Mouse (Mus musculus) common myeloid progenitor, adult 5-6 weeks (primary cell): ENCODE data around the gene Cotl1. TPM values are rescaled to one million over a fixed set of nuclear protein-coding genes. Genes with fewer than 3 reads are reported as not detected.
A peak's percentile ranks its signal among the peaks of the same experiment; 100 is the strongest.

ENCODE experiments used
- ATAC-seq: replicated peaks from 2 replicates; pipeline ENCODE4 v1.8.0; 2016; ENCODE audit warnings: low read depth, mild to moderate bottlenecking, moderate TSS enrichment, inconsistent platforms; ENCODE audit not compliant: poor library complexity, severe bottlenecking
- total RNA-seq: library from RNA; stranded (forward); fragments of 200-1000, 187-1606 nt; gene quantifications from 2 replicates; pipeline ENCODE4 v1.2.3, GENCODE M21; 2017

Gene Cotl1
- total RNA-seq, 1 experiment from 2014 or later = 79.3 TPM

DNA sequence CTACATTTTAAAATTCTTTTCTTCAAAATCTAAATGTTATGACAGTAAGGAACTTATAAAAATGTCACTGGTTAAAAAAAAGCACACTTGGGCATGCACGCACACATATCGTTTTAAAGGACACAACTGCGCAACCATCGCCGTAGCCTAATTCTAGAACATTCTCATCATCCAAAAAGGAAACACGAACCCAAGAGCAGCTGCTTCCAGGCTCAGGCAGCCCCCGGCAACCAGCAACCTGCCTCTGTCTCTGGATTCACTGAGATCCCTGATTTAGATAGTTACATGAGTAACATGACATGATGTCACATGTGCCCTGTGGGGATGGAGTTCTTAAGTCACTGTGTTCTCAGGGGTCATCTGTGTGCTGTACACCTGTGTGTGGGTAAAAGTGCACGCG is 17.1 kb downstream of the Cotl1 start:
- ATAC-seq = no peak

DNA sequence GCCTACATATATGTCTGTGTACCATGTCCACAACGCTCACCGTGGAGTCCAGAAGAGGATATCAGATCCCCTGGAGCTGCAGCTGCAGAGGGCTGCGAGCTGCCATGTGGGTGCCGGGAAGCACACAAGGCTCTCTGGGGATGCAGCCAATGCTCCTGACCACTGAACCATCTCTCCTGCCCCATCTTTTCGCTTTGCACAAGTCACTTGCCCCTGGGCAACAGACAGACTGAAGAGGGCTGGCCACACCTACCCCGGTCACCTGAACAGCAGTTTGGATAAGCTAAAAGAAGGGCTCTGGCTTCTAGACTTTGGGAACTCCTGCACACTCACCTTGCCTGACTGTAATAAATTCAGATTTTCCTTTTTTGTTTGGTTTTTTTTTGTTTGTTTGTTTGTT is 18.7 kb downstream of the Cotl1 start:
- no peak for ATAC-seq

DNA sequence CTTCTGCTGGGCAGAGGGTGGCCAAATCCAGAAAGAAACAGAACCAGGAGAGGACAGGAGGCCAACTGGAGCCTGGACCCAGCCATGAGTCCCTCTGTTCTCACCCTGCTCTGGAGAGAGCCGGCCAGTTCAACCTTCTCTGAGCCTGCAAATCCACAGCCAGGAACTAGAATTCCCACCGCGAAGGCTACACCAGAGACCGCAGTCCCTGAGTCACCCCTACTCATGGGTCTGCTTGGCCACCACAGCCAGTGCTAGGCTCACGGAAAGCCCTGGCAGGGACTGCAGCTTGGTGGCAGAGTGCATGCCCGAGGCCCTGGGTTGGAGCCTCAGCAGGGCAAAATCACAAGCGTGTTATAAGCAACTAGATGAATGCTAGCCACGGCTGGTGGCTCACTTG is 20.4 kb downstream of the Cotl1 start:
- no peak for ATAC-seq

DNA sequence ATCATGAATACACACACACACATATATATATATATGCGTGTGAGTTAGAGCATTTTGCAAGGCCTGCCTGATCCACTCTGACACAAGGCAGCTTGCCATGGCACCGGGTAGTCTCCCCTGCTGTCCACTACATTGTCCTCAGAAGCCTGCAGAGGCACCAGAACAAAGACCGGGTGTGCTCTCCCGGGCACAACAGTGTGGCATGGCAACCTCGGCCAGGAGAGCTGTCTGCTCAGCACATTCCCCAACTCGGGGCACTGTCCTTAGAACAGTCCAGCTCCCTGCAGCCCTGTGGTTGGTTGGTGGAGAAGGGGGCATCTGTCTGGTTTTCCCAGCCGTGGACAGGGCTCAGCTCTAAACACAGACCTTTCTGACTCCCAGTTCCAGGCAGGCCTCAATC is 21.0 kb downstream of the Cotl1 start:
- no peak for ATAC-seq

DNA sequence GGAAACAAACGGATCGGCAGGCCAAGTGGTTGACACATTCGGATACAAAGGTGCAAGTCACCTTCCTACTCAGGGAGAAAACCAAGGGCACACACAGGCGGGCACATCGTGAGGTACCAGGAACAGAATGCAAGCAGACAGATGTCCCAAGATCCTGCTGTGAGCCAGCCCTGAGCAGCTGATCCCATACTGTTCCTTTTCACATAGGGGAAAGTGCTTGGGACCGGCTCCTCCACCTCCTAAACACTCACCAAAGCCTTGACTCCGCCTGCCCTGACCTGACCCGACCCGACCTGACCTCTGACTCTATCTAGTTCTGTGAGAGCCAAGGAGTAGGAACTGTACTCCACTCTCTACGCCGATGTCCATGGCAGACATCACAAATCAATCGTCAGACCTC is 22.9 kb downstream of the Cotl1 start:
- no peak for ATAC-seq

DNA sequence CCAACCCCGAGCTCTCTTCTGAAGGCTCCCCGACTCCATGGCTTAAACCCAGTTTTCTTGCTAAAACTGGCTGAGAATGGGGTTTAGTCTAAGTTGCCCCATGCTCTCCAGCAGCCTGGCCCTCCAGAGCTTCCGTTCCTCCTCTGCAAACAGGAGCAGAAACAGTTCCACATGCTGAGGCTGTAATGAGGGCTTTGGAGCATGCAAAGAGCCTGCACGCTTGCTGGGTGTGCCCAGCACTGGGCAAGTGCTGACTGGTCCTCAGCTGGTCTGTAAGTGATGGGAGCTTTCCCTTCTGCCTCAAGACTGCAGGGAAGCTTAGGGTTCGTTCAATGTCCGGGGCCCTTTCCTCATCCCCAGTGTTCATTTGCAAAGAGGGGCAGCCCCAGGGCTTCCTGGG is 24.1 kb downstream of the Cotl1 start:
- ATAC-seq = no peak

DNA sequence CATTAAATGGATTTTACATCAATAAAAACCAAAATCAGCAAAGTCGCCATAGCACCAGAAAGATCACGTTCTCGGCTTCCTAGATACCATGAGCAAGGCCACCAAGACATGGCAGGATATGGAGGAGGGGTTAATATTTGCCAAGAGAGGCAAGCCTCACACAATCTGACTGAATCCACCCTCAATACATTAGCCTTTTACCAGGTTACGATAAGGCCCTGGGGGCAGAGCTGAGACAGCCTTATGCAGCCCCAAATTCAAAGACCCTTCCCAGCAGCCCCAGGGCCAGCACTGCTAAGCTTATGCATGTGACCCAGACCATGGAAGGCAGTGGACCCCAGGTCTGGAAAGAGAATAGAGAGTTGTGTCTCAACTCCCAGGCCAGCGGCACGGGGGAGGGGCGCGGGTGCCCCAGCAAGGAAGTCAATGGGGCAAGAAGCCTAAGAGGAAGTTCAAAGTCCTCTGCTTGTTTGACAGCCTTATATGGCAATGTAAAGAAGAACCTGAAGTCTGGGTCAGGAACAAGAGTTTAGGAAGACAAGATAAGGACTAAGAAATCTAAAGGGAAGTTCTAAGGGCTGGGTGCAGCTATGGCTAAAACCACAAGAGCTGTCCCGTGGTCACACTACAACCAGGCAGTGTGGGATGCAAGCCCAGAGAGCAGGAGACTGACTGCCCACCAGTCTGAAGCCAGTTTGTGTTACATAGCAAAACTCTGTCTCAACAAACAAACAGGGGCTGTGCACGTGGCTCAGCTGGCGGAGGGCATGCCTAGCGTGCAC is 27.5 kb downstream of the Cotl1 start:
- ATAC-seq = peak; percentile 82

DNA sequence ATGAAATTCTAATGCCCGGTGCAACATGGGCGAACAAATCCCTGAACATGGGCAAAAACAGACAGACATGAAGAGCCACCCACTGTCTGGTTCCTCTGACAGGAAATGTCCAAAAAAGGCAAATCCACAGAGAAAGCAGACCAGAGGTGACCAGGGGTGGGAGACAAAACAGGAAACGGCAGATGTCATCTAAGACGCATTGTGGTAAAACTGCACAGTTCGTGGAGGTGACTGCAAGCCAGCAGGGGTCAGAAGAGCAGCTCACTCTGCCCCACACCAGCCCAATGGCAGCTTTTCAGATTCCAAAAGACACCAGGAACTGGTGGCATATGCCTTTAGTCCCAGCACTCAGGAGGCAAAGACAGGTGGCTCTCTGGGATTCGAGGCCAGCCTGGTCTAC is 28.4 kb downstream of the Cotl1 start:
- peak; percentile 59 for ATAC-seq

DNA sequence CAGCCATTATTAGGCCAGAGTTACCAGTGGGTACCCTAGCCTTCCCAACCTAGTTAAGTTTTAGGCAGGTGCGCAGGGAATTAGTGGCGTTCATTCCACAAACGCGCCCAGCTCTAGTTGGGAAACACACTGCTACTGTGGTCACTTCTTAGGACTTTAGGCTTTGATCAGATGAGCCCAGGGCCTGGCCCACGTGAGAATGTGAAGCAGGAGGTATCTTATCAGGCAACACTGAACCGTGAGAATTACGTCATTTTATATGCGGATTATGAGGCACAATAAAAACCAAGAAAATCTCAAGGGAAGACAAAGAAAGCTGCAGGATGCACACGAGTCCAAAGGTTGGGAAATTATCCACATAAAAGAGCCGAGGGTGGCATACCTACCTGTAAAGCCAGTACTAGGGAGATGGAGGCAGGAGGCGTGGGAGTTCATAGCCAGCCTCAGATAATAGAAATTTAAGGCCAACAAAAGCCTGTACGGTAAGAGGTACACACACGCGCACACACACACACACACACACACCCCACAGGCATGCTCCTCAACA is 29.3 kb downstream of the Cotl1 start:
- ATAC-seq = no peak

DNA sequence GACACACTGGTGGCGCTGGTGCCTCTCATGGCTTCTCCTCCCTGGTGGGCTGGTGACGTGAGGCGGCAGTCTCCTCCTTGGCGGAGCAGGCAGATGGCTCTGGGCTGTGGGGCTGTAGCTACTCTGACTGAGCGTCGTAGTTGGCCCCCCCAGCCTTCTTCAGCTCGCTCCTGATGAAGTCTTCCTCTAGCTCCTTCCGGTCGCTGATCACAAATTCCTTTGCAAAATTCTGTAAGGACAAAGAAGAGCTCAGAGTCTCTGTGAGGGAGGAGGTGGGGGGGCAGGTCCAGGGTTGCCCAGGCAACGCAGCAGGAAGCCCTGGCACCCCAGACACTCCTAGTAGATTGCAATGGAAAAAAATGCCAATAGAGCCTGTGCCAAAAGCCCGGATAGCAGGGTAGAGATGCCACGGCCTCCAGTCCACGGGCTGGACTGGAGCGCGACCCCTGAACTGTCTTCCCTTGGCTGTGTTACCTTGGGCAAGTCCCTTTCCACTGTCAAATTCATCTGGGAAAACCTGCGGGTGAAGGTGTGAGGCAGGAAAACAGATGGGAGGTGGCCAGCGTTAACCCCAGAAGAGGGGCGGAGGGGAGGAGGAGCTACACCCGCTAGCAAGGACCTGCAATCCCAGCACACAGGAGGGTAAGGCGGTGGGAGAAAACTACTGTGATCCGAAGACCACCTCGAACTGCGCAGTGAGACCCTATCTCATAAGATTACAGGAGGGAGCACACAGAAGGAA is 30.0 kb downstream of the Cotl1 start:
- ATAC-seq = no peak

DNA sequence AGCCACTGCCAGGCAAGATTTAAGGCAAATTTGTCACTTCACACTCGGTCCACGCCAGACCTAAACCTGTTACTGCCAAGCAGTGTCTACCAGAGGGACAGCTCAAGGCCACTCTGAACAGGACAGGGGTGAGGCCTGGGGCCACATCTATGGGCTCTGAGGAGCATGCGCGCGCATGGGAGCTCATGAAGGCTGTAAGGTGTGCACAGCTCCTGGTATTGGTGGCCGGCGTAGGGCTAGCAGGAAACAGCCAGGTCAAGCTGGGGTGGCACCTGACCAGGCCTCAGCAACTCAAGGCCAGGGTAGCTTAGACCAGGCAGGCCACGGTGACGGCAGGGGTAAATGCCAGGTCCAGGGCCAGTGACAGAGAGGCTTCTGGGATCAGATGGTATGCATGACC is 30.7 kb downstream of the Cotl1 start:
- no peak for ATAC-seq

DNA sequence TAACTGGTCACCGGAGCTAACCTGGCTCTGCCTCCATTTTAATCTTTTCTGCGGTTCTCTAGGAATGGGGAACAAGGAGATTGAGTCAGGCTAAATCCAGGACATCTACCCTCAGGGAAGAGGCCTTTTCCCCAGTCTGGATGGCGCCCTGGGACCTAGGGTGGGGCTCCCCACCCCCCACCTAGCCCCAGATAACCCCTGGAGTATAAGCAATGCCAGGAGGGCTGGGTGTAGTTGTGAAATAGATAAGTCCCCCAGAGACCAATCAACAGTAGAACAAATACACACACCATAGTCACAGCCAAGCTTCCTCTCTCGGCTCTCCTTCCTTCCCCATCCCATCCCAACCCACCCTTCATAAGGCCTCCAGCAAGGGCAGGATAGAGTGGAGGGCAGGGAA is 32.7 kb downstream of the Cotl1 start:
- no peak for ATAC-seq

DNA sequence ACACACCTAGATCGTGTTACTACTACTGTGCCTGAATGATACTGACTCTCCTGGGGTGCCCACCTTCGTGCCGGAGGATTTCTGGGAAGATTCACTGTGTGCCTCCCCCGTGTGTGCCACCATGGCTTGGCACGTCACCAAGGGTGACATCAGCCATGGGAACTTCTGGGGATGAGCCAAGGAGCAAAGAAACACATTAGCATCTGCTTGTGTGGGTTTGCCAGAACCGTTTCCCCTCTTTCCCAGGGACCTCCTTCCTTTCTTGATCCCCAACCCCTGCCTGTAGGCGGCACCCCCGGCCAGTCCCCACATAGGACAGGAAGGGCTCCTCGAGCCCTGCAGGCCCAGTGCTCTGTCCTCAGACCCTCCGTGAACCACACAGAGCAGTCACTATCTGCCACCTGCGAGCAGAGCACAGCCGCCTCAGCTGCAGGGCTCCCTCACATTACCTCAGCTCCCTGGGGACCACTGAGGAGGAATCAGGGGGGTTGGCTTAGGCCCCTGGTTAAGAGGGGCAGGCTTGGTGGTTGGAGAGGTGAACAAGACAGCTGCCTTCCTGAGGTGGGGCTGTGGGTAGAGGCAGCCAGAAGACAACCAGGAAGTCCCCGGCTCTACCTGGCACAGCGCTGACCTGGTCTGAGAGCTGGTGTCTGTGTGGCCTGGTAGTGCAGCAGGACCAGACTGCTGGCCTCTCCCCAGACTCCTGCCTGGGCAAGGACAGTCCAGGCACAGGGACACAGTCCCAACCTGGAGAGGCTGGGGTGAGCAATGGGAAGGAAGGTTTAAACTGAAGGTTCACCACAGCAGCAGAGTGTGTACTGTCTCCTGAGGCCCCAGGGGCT is 33.7 kb downstream of the Cotl1 start:
- no peak for ATAC-seq

DNA sequence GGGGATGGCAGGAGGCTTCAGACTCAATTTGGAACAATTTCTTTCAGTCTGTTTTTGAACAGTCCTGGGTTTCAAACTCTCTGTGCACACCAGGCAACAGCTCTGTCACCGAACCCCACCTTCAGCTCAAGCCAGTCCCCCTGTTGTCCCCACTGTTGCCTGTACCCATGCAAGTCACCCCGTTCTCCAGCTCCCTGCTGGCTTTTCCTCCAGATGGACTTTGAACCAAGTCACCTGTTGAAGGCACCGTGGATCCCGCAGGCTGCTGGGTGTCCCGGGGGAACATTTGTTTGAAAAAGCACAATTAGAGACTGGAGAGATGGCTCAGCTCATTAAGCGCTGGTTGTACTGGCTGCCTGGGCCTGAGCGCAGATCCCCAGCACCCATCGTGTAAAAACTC is 35.1 kb downstream of the Cotl1 start:
- no peak for ATAC-seq

DNA sequence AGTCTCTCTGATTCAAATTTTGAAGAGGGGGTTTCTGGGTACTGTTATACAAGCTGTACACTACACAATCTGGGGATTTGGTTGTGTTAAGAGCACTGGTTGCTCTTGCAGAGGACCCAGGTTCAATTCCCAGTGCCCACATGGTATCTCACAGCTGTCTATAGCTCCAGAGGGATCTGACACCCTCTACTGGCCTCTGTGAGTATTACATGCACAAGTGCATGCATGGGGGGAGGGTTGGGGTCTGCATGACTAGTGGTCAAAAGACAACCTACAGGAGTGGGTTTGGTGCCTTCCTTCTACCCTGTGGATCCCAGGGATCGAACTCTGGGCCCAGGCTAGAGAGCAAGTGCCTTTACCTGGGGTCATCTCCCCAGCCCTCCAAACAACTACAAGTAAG is 37.8 kb downstream of the Cotl1 start:
- no peak for ATAC-seq

DNA sequence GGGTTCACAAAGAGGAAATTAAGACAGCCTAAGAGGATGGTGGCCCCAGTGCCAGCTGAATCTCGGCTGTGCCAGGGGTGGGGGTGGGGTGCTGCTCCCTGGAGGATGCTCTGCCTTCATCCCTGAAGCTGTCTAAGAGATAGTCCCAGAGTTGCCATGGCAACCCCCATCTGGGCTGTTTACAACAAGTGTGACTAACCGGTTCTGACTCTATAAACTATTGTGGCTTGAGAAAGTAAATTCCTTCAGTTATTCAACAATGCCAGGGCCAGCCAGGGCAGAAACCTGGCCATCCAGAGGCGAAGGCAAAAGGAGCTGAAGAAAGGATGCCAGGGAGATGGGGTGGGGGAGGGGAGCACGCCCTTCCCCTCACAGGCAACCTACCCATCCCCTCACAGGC is 39.2 kb downstream of the Cotl1 start:
- ATAC-seq = no peak

DNA sequence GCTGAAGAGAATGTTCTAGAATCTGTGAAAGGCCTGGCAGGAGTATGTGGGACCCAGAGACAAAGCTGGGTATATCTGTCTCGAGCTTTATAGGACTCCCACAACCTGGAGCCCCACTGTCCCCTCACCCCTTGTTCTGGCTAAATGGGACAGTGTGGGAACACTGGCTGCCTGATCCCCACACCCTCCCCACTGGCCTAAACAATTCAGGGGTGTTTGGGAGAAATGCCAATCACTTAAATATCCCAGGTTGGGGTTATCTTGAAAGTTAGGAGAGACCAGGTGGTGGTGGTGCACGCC is 41.4 kb downstream of the Cotl1 start:
- ATAC-seq = no peak

DNA sequence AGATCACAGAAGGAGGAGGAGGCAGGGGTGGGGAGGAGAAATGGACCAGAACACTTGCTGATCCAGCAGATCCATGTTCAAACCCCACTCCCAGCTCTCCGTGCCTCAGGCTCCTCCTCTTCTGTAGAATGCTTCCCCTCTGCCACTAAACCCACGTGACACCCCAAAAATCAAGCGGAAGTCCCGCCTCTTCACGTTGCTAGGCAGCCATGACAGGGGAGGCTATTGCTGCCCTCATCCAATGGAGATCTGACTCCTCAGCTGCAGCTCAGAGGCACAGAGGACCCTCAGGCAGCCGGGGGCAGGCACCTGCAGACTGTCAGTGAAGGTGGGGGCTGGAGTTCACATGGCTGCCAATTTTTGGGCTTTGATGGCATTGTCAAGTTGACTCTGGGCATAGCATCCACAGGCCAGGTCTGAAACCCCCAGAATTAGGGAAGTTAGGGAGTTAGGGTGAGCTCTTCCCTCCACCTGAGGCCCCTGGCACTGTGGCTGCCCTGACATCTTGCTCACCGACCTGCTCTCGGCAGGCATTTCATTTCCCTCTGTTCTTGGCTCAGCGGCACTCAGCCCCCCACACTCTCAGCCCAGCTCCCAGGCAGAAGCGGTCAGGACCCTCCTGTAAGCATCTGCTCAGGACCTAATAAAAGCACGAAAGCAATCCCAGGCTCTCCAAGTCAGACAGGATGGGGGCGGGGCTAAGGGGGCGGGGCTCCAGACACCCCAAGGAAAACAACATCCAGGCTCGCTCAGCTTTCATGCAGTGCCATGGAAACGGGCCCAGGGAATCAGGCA is 42.0 kb downstream of the Cotl1 start:
- ATAC-seq = peak; percentile 81

DNA sequence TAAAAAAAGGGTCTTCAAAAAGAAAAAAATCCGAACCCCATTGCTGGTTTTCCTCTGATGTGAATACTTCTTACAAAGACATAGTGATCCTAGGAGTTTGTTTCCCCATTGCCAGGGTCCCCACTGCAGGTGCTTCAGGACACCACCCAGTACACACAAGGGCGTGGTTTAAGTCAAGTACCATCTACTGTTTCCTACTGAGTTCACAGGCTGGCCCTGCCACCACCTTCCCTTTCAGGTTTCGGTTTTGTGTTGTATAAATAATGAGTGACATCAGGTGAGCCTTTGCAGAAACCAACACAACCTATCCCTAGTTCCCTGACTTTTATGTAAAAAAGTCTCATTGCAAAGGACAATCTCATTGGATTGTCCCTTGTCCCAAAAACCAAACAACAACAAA is 44.7 kb downstream of the Cotl1 start:
- no peak for ATAC-seq

DNA sequence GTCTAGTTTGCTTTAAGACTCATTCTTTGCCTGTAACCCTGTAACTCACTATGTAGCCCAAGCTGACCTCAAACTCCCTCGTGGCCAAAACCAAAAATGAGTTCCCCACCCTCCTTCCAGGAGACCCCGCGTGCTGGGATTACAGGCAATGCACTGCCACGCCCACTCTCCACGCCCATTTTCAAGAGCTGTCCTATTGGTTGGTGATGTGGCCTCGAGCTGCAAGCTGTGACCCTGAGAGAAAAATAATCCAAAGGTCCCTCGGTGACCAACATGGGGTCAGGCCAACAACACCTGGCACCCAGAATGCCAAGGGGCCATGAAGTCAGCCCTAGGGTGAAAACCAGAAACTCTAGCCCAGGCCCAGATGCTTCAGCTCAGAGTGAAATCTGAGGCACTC is 45.7 kb downstream of the Cotl1 start:
- ATAC-seq = no peak
